Mouse (Mus musculus) small intestine, adult 2 months (tissue): Measurements from ENCODE around the gene Ryr2.

ENCODE experiments used
- CTCF ChIP-seq: fragments of 200-500 bp; IDR thresholded peaks from 2 replicates; pipeline ENCODE4 v1.5.1; 2012; ENCODE audit warnings: low read depth, mild to moderate bottlenecking, control low read depth, inconsistent platforms, low read length, moderate library complexity, mixed read lengths; ENCODE audit not compliant: insufficient replicate concordance, insufficient read length; ENCODE audit errors: extremely low read depth
- POLR2A ChIP-seq: fragments of 200-500 bp; IDR thresholded peaks from 2 replicates; pipeline ENCODE4 v1.6.1; 2012; ENCODE audit warnings: low read depth, mild to moderate bottlenecking, control low read depth, inconsistent platforms, low read length, moderate library complexity

GRCm38 (mm10) chr13:11511540-11512177, 595.1 kb downstream of the Ryr2 start:
- TF ChIP-seq POLR2A (no peak), CTCF (no peak)
